Mouse (Mus musculus): Measurements from ENCODE around the gene Ccdc3. TPM values are rescaled to one million over a fixed set of nuclear protein-coding genes. Genes with fewer than 3 reads are reported as not detected.
"Not testable (repeated sequence)": the region's sequence is repeated elsewhere in the genome, so short reads cannot be mapped to it uniquely, and the experiment has no call there.

Gene Ccdc3
- polyA plus RNA-seq, 1 experiment from 2014 or later, result 6.8 TPM

- WGBS, result 64% methylated on average over 9 of the region's 9 CpGs
- no peak overlapping the region for H3K4me3 ChIP-seq
- H3K36me3 ChIP-seq, result no peaks in the 10 kb centered on the region
Measured at GRCm38 (mm10) chr2:5215252-5215815, 77.8 kb downstream of the Ccdc3 start.

GRCm38 (mm10) chr2:5219206-5219605 is 81.6 kb downstream of the Ccdc3 start:
- 69% methylated on average over 1 of the region's 1 CpGs for WGBS
- Histone ChIP-seq H3K27ac (no peak overlapping the region), H3K36me3 (no peaks in the 10 kb centered on the region), H3K27me3 (no peaks in the 10 kb centered on the region), H3K4me1 (replicated peaks) (no peaks in the 10 kb centered on the region), H3K4me2 (no peak overlapping the region), H3K4me3 (no peak overlapping the region), H3K9ac (no peak overlapping the region), H3K9me3 (replicated peaks) (no peaks in the 10 kb centered on the region)
- ATAC-seq (replicated peaks; ENCODE audit: insufficient number of reproducible peaks, insufficient read depth, low FRiP score, low read depth), result no peak

More at GRCm38 (mm10) chr2:5215252-5215815, 77.8 kb downstream of the Ccdc3 start:
- no peak overlapping the region for H3K27ac ChIP-seq
- H3K4me2 ChIP-seq, result no peak overlapping the region
- no peaks in the 10 kb centered on the region for H3K9me3 ChIP-seq (replicated peaks)
- no peaks in the 10 kb centered on the region for H3K4me1 ChIP-seq (replicated peaks)
- ATAC-seq (replicated peaks; ENCODE audit: insufficient number of reproducible peaks, insufficient read depth, low FRiP score, low read depth), result no peak
- H3K9ac ChIP-seq, result no peak overlapping the region
- H3K27me3 ChIP-seq, result no peaks in the 10 kb centered on the region

- Histone ChIP-seq H3K9ac (no peak overlapping the region), H3K9me3 (replicated peaks) (no peaks in the 10 kb centered on the region), H3K4me2 (no peak overlapping the region), H3K27ac (no peak overlapping the region), H3K27me3 (no peaks in the 10 kb centered on the region), H3K4me3 (no peak overlapping the region), H3K36me3 (no peaks in the 10 kb centered on the region), H3K4me1 (replicated peaks) (no peaks in the 10 kb centered on the region)
- WGBS, result 91% methylated on average over 1 of the region's 1 CpGs
- ATAC-seq (replicated peaks; ENCODE audit: insufficient number of reproducible peaks, insufficient read depth, low FRiP score, low read depth), result no peak
Measured at GRCm38 (mm10) chr2:5219847-5220375, 82.3 kb downstream of the Ccdc3 start.

GRCm38 (mm10) chr2:5222571-5222970 is 85.0 kb downstream of the Ccdc3 start:
- H3K4me3 ChIP-seq, result no peak overlapping the region
- H3K4me2 ChIP-seq, result no peak overlapping the region
- WGBS, result 13% methylated on average over 2 of the region's 2 CpGs
- no peak overlapping the region for H3K9ac ChIP-seq
- H3K9me3 ChIP-seq (replicated peaks), result no peaks in the 10 kb centered on the region
- H3K27me3 ChIP-seq, result no peaks in the 10 kb centered on the region
- no peaks in the 10 kb centered on the region for H3K4me1 ChIP-seq (replicated peaks)
- H3K36me3 ChIP-seq, result no peaks in the 10 kb centered on the region
- no peak overlapping the region for H3K27ac ChIP-seq
- ATAC-seq (replicated peaks; ENCODE audit: insufficient number of reproducible peaks, insufficient read depth, low FRiP score, low read depth), result no peak

GRCm38 (mm10) chr2:5236846-5237482 is 99.4 kb downstream of the Ccdc3 start:
- no peaks in the 10 kb centered on the region for H3K36me3 ChIP-seq
- no peaks in the 10 kb centered on the region for H3K9me3 ChIP-seq (replicated peaks)
- no peaks in the 10 kb centered on the region for H3K27me3 ChIP-seq
- no peak for ATAC-seq (replicated peaks; ENCODE audit: insufficient number of reproducible peaks, insufficient read depth, low FRiP score, low read depth)
- no peak overlapping the region for H3K4me3 ChIP-seq
- H3K4me1 ChIP-seq (replicated peaks), result 0 out of 2 replicates have a peak, but pooled peaks cover 2% of the 10 kb centered on the region
- H3K27ac ChIP-seq, result no peak overlapping the region
- H3K4me2 ChIP-seq, result no peak overlapping the region
- no peak overlapping the region for H3K9ac ChIP-seq
- WGBS, result 78% methylated on average over 3 of the region's 3 CpGs

GRCm38 (mm10) chr2:5237870-5238269 is 100.3 kb downstream of the Ccdc3 start:
- Histone ChIP-seq H3K4me3 (no peak overlapping the region), H3K9ac (no peak overlapping the region), H3K27me3 (no peaks in the 10 kb centered on the region), H3K9me3 (replicated peaks) (no peaks in the 10 kb centered on the region), H3K27ac (no peak overlapping the region), H3K4me1 (replicated peaks) (0 out of 2 replicates have a peak, but pooled peaks cover 3% of the 10 kb centered on the region), H3K36me3 (no peaks in the 10 kb centered on the region), H3K4me2 (no peak overlapping the region)
- WGBS, result 79% methylated on average over 5 of the region's 5 CpGs
- ATAC-seq (replicated peaks; ENCODE audit: insufficient number of reproducible peaks, insufficient read depth, low FRiP score, low read depth), result no peak

- Histone ChIP-seq H3K9me3 (replicated peaks) (no peaks in the 10 kb centered on the region), H3K4me2 (no peak overlapping the region), H3K4me1 (replicated peaks) (0 out of 2 replicates have a peak, but pooled peaks cover 3% of the 10 kb centered on the region), H3K4me3 (no peak overlapping the region), H3K36me3 (no peaks in the 10 kb centered on the region), H3K27me3 (no peaks in the 10 kb centered on the region), H3K9ac (no peak overlapping the region), H3K27ac (no peak overlapping the region)
- no peak for ATAC-seq (replicated peaks; ENCODE audit: insufficient number of reproducible peaks, insufficient read depth, low FRiP score, low read depth)
- WGBS, result 73% methylated on average over 4 of the region's 4 CpGs
Measured at GRCm38 (mm10) chr2:5239492-5239891, 101.9 kb downstream of the Ccdc3 start.

- Histone ChIP-seq H3K27ac (no peak overlapping the region), H3K27me3 (no peaks in the 10 kb centered on the region), H3K4me1 (replicated peaks) (0 out of 2 replicates have a peak, but pooled peaks cover 3% of the 10 kb centered on the region), H3K9ac (no peak overlapping the region), H3K4me2 (no peak overlapping the region), H3K9me3 (replicated peaks) (no peaks in the 10 kb centered on the region), H3K36me3 (no peaks in the 10 kb centered on the region), H3K4me3 (no peak overlapping the region)
- ATAC-seq (replicated peaks; ENCODE audit: insufficient number of reproducible peaks, insufficient read depth, low FRiP score, low read depth), result no peak
- WGBS, result 48% methylated on average over 6 of the region's 6 CpGs
Measured at GRCm38 (mm10) chr2:5241469-5241897, 103.9 kb downstream of the Ccdc3 start.

GRCm38 (mm10) chr2:5249199-5249598 is 111.6 kb downstream of the Ccdc3 start:
- not testable (repeated sequence) for H3K4me2 ChIP-seq; H3K4me1 ChIP-seq (replicated peaks); H3K9ac ChIP-seq; H3K27ac ChIP-seq; H3K36me3 ChIP-seq; H3K4me3 ChIP-seq; ATAC-seq (replicated peaks; ENCODE audit: insufficient number of reproducible peaks, insufficient read depth, low FRiP score, low read depth); H3K9me3 ChIP-seq (replicated peaks); H3K27me3 ChIP-seq
- WGBS, result 89% methylated on average over 6 of the region's 6 CpGs

GRCm38 (mm10) chr2:5249969-5250368 is 112.4 kb downstream of the Ccdc3 start:
- Histone ChIP-seq H3K4me1 (replicated peaks) (peaks cover 2% of the 10 kb centered on the region; the same call in 1 of the 2 replicates), H3K27ac (no peak overlapping the region), H3K4me2 (0 out of 2 replicates have a peak overlapping the region, but pooled peaks have one; percentile 25), H3K36me3 (no peaks in the 10 kb centered on the region), H3K27me3 (no peaks in the 10 kb centered on the region), H3K4me3 (no peak overlapping the region), H3K9me3 (replicated peaks) (no peaks in the 10 kb centered on the region), H3K9ac (no peak overlapping the region)
- ATAC-seq (replicated peaks; ENCODE audit: insufficient number of reproducible peaks, insufficient read depth, low FRiP score, low read depth), result no peak
- WGBS, result 39% methylated on average over 12 of the region's 12 CpGs

GRCm38 (mm10) chr2:5258250-5258649 is 120.7 kb downstream of the Ccdc3 start:
- H3K36me3 ChIP-seq, result no peaks in the 10 kb centered on the region
- no peak for ATAC-seq (replicated peaks; ENCODE audit: insufficient number of reproducible peaks, insufficient read depth, low FRiP score, low read depth)
- no peaks in the 10 kb centered on the region for H3K9me3 ChIP-seq (replicated peaks)
- H3K4me3 ChIP-seq, result no peak overlapping the region
- H3K4me1 ChIP-seq (replicated peaks), result no peaks in the 10 kb centered on the region
- no peak overlapping the region for H3K4me2 ChIP-seq
- H3K9ac ChIP-seq, result no peak overlapping the region
- WGBS, result 74% methylated on average over 3 of the region's 3 CpGs
- H3K27me3 ChIP-seq, result no peaks in the 10 kb centered on the region
- H3K27ac ChIP-seq, result no peak overlapping the region

GRCm38 (mm10) chr2:5262279-5262678 is 124.7 kb downstream of the Ccdc3 start:
- H3K27ac ChIP-seq, result no peak overlapping the region
- no peaks in the 10 kb centered on the region for H3K9me3 ChIP-seq (replicated peaks)
- H3K4me1 ChIP-seq (replicated peaks), result no peaks in the 10 kb centered on the region
- no peak overlapping the region for H3K9ac ChIP-seq
- H3K36me3 ChIP-seq, result no peaks in the 10 kb centered on the region
- no peak overlapping the region for H3K4me2 ChIP-seq
- ATAC-seq (replicated peaks; ENCODE audit: insufficient number of reproducible peaks, insufficient read depth, low FRiP score, low read depth), result no peak
- 91% methylated on average over 2 of the region's 2 CpGs for WGBS
- H3K4me3 ChIP-seq, result no peak overlapping the region
- no peaks in the 10 kb centered on the region for H3K27me3 ChIP-seq

Measured in heart, embryonic 15.5 days (tissue).